Mouse (Mus musculus) hindbrain, embryonic 13.5 days (tissue): ENCODE measurements around the gene Gm28635. TPM values are rescaled to one million over a fixed set of nuclear protein-coding genes. Genes with fewer than 3 reads are reported as not detected.

ENCODE experiments used
- ATAC-seq: fragments of 200-750 bp; cut with Nextera tagmentation; 2 replicates; pipeline ENCODE4 v1.8.0; 2017; ENCODE audit warnings: moderate TSS enrichment; ENCODE audit not compliant: low FRiP score
- H3K27ac ChIP-seq: fragments of 300-500 bp; sonication (generic); 2 replicates; pipeline ENCODE4 v1.5.1; 2015; ENCODE audit warnings: inconsistent platforms, mild to moderate bottlenecking, moderate library complexity
- H3K27me3 ChIP-seq: fragments of 300-500 bp; sonication (generic); 2 replicates; pipeline ENCODE4 v1.6.1; 2015; ENCODE audit warnings: mild to moderate bottlenecking, inconsistent platforms
- H3K36me3 ChIP-seq: fragments of 300-500 bp; sonication (generic); 2 replicates; pipeline ENCODE4 v1.6.1; 2015; ENCODE audit warnings: mild to moderate bottlenecking, inconsistent platforms
- H3K4me1 ChIP-seq: fragments of 300-500 bp; sonication (generic); replicated peaks from 2 replicates; pipeline ENCODE4 v1.6.1; 2015; ENCODE audit warnings: inconsistent platforms
- H3K4me2 ChIP-seq: fragments of 300-500 bp; sonication (generic); 2 replicates; pipeline ENCODE4 v1.6.1; 2015; ENCODE audit warnings: inconsistent platforms, mild to moderate bottlenecking, moderate library complexity
- H3K4me3 ChIP-seq: fragments of 300-500 bp; sonication (generic); 2 replicates; pipeline ENCODE4 v1.5.1; 2015; ENCODE audit warnings: mild to moderate bottlenecking, inconsistent platforms
- H3K9ac ChIP-seq: fragments of 300-500 bp; sonication (generic); 2 replicates; pipeline ENCODE4 v1.6.1; 2015; ENCODE audit warnings: mild to moderate bottlenecking, inconsistent platforms
- H3K9me3 ChIP-seq: fragments of 300-500 bp; sonication (generic); 2 replicates; pipeline ENCODE4 v1.6.1; 2016; ENCODE audit warnings: inconsistent platforms
- WGBS: fragments of 180-500 bp; shearing (Covaris S2); methylation state at CpG from one replicate; pipeline ENCODE4 v1.1.7; 2015; 5-methylcytosine and 5-hydroxymethylcytosine counted together
- polyA plus RNA-seq: library from polyadenylated mRNA; unstranded; fragments of >200 nt; fragmentation: Nextera tagmentation; extraction: Ambion mirVana; gene quantifications from 2 replicates; pipeline ENCODE4 v1.2.1, GENCODE M21; 2015

Gm28635 gene
- polyA plus RNA-seq, 1 experiment from 2014 or later = not detected

DNA sequence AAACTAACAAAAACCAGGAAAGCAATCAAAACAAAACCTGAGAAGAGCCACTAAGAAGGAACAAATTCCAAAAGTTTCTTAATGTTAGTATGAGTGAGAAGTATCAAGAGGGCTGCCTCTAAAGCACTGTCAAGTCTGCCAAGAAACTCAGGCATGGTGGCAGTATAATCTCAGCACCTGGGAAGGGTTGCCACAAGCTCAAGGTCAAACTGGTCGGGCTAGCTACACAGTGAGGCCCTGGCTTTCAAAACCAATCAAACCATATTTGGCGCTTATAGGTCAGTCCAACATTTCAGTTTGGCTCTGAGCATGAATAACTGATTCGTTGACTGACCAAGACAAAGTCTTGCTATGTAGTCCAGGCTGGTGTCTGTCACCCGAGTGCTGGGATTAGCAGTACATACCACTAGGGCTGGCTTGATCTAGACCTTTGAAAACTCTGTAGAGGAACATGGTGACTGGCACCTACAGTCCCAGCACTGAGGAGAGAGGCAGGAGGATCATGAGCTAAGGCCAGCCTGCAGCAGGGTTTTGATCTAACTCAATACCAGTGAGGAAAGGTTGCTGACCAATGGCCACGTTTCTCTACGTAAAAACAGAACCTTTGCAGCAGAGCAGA is 78.5 kb downstream of the Gm28635 start:
- Histone ChIP-seq H3K4me3 (no peak overlapping the region), H3K36me3 (peaks cover 53% of the 10 kb centered on the region), H3K9ac (no peak overlapping the region), H3K27me3 (no peaks in the 10 kb centered on the region), H3K27ac (no peak overlapping the region), H3K4me2 (no peak overlapping the region), H3K4me1 (no peaks in the 10 kb centered on the region), H3K9me3 (no peaks in the 10 kb centered on the region)
- 96% methylated on average over 6 of the region's 6 CpGs for WGBS
- ATAC-seq = no peak

- no peaks in the 10 kb centered on the region for H3K4me1 ChIP-seq
- 94% methylated on average over 1 of the region's 1 CpGs for WGBS
- no peak overlapping the region for H3K4me3 ChIP-seq
- H3K9me3 ChIP-seq = no peaks in the 10 kb centered on the region
- H3K4me2 ChIP-seq = no peak overlapping the region
- H3K27ac ChIP-seq = no peak overlapping the region
- H3K27me3 ChIP-seq = no peaks in the 10 kb centered on the region
- H3K36me3 ChIP-seq = peaks cover 37% of the 10 kb centered on the region
- ATAC-seq = no peak
- H3K9ac ChIP-seq = no peak overlapping the region
Measured at GRCm38 (mm10) chr2:84597123-84597522, 80.7 kb downstream of the Gm28635 start.

GRCm38 (mm10) chr2:84592801-84593200 is 85.0 kb downstream of the Gm28635 start:
- Histone ChIP-seq H3K36me3 (peaks cover 23% of the 10 kb centered on the region), H3K4me2 (no peak overlapping the region), H3K4me3 (no peak overlapping the region), H3K9me3 (no peaks in the 10 kb centered on the region), H3K9ac (no peak overlapping the region), H3K27ac (no peak overlapping the region), H3K27me3 (no peaks in the 10 kb centered on the region), H3K4me1 (no peaks in the 10 kb centered on the region)
- 94% methylated on average over 8 of the region's 8 CpGs for WGBS
- ATAC-seq = no peak

DNA sequence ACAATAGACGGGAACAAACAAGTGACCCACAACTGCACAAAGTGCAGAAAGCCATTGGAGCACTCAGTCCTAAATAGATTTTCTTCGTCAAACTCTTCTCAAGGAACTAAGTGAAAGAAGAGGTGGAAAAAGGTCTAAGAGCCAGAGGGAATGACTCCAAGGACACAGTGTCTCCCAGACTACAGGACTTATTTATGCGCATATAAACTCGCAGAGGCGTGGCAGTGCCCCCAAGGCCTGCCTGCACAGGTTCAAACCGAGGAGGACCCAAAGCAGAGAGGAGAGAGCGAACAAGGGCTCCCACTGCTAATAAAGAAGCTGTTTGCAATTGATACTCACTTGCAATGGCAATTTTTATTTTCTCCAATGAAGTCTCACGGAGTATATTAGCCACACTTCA is 92.1 kb downstream of the Gm28635 start:
- H3K9ac ChIP-seq = no peak overlapping the region
- ATAC-seq = no peak
- no peak overlapping the region for H3K27ac ChIP-seq
- H3K4me3 ChIP-seq = no peak overlapping the region
- H3K36me3 ChIP-seq = peaks cover 8% of the 10 kb centered on the region
- H3K4me1 ChIP-seq = no peaks in the 10 kb centered on the region
- 79% methylated on average over 8 of the region's 8 CpGs for WGBS
- no peak overlapping the region for H3K4me2 ChIP-seq
- H3K9me3 ChIP-seq = no peaks in the 10 kb centered on the region
- H3K27me3 ChIP-seq = no peaks in the 10 kb centered on the region

- Histone ChIP-seq H3K4me1 (no peaks in the 10 kb centered on the region), H3K4me2 (no peak overlapping the region), H3K27me3 (no peaks in the 10 kb centered on the region), H3K36me3 (peaks cover 11% of the 10 kb centered on the region), H3K4me3 (no peak overlapping the region), H3K9me3 (0 out of 2 replicates have a peak, but pooled peaks cover 8% of the 10 kb centered on the region), H3K27ac (no peak overlapping the region), H3K9ac (no peak overlapping the region)
- ATAC-seq = no peak
- WGBS = 89% methylated on average over 5 of the region's 5 CpGs
Measured at GRCm38 (mm10) chr2:84582286-84582685, 95.6 kb downstream of the Gm28635 start.

GRCm38 (mm10) chr2:84581208-84581607 is 96.6 kb downstream of the Gm28635 start:
- peaks cover 14% of the 10 kb centered on the region for H3K36me3 ChIP-seq
- H3K4me2 ChIP-seq = no peak overlapping the region
- H3K27ac ChIP-seq = no peak overlapping the region
- H3K4me3 ChIP-seq = no peak overlapping the region
- H3K9me3 ChIP-seq = 0 out of 2 replicates have a peak, but pooled peaks cover 8% of the 10 kb centered on the region
- ATAC-seq = no peak
- no peak overlapping the region for H3K9ac ChIP-seq
- H3K4me1 ChIP-seq = no peaks in the 10 kb centered on the region
- WGBS = 93% methylated on average over 2 of the region's 3 CpGs
- no peaks in the 10 kb centered on the region for H3K27me3 ChIP-seq

DNA sequence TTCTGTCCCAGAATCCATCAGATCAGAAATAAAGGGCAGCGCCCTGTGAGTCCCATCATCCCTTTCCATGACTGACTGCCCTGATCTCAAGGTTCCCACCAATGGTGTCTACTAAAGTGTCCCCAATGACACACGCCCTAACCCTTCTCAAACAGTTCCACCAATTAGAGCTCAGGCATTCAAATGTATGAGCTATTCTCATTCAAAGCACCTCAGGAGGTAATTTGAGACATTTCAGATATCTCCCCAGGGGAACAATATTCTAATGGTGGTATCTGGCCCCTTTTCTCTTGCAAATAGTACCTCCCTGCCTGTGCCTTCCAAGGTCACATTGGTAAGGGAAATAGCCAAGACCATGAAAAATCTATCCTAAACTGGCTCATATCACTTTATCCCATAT is 98.5 kb downstream of the Gm28635 start:
- no peak for ATAC-seq

DNA sequence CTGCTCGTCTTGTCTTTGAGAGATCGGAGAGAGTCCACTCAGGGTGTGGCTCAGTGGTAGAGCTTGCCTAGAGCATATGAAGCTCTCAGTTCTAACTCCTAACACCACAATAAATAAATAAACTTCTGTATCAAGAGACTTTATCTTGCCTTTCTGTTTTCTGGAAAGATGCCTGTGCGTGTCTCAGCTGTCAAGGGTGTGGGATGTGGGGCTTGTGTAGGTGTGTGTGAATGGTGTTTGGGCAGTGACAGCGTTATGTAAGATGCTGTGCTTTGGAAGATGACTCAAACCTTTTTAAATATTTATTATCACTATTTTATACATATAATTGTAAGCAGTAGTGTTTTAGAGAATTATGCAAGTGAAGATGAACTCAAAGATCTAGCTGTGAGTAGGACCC is 103.7 kb downstream of the Gm28635 start:
- Histone ChIP-seq H3K4me3 (no peak overlapping the region), H3K4me1 (no peaks in the 10 kb centered on the region), H3K27me3 (no peaks in the 10 kb centered on the region), H3K9ac (no peak overlapping the region), H3K27ac (no peak overlapping the region), H3K9me3 (0 out of 2 replicates have a peak, but pooled peaks cover 6% of the 10 kb centered on the region), H3K4me2 (no peak overlapping the region), H3K36me3 (peaks cover 10% of the 10 kb centered on the region)
- no peak for ATAC-seq
- WGBS = 96% methylated on average over 4 of the region's 4 CpGs

More for the DNA sequence above, 98.5 kb downstream of the Gm28635 start:
- no peaks in the 10 kb centered on the region for H3K4me1 ChIP-seq
- H3K4me3 ChIP-seq = no peak overlapping the region
- H3K27ac ChIP-seq = no peak overlapping the region
- no peak overlapping the region for H3K4me2 ChIP-seq
- 92% methylated on average over 2 of the region's 2 CpGs for WGBS
- no peaks in the 10 kb centered on the region for H3K27me3 ChIP-seq
- H3K9ac ChIP-seq = no peak overlapping the region
- peaks cover 14% of the 10 kb centered on the region for H3K36me3 ChIP-seq
- H3K9me3 ChIP-seq = 0 out of 2 replicates have a peak, but pooled peaks cover 8% of the 10 kb centered on the region

- no peaks in the 10 kb centered on the region for H3K36me3 ChIP-seq
Measured at GRCm38 (mm10) chr2:84556888-84557514, 120.8 kb downstream of the Gm28635 start.

More at GRCm38 (mm10) chr2:84556888-84557514, 120.8 kb downstream of the Gm28635 start:
- Histone ChIP-seq H3K4me3 (no peak overlapping the region), H3K4me2 (peak overlapping the region; percentile 37), H3K4me1 (0 out of 2 replicates have a peak, but pooled peaks cover 3% of the 10 kb centered on the region), H3K27me3 (no peaks in the 10 kb centered on the region), H3K27ac (no peak overlapping the region), H3K9me3 (no peaks in the 10 kb centered on the region), H3K9ac (no peak overlapping the region)
- no peak for ATAC-seq
- WGBS = 46% methylated on average over 10 of the region's 10 CpGs

Other genes with a start within 250 kb of the Gm28635 start
- gene Tfpi, start 201.3 kb downstream of the Gm28635 start, polyA plus RNA-seq = 19.7 and 22.1 TPM in 2 replicates
- gene Ctnnd1, start 27.3 kb downstream of the Gm28635 start, polyA plus RNA-seq = 38.6 and 39.2 TPM in 2 replicates
- 0.28 and 0.29 TPM in 2 replicates for gene Btbd18, start 19.0 kb downstream of the Gm28635 start, polyA plus RNA-seq
- gene Selenoh, start 7.3 kb downstream of the Gm28635 start, polyA plus RNA-seq = 217 and 222 TPM in 2 replicates
- gene Med19, start 361 bp upstream of the Gm28635 start, polyA plus RNA-seq = 52.1 and 53.5 TPM in 2 replicates
- 256 and 260 TPM in 2 replicates for gene Tmx2, start 1.1 kb upstream of the Gm28635 start, polyA plus RNA-seq
- gene Zdhhc5, start 37.1 kb upstream of the Gm28635 start, polyA plus RNA-seq = 17.2 and 18.5 TPM in 2 replicates
- 26.7 and 28.6 TPM in 2 replicates for gene Clp1, start 49.3 kb upstream of the Gm28635 start, polyA plus RNA-seq
- gene Ypel4, start 56.0 kb upstream of the Gm28635 start, polyA plus RNA-seq = 22.2 and 25.4 TPM in 2 replicates
- gene Gm19426, start 65.6 kb upstream of the Gm28635 start, polyA plus RNA-seq = 5.2 and 7.0 TPM in 2 replicates
- gene Serping1, start 97.4 kb upstream of the Gm28635 start, polyA plus RNA-seq = 34.6 and 39.4 TPM in 2 replicates
- 16.8 and 17.6 TPM in 2 replicates for gene Ube2l6, start 120.8 kb upstream of the Gm28635 start, polyA plus RNA-seq
- not detected in 2 replicates for gene Smtnl1, start 144.6 kb upstream of the Gm28635 start, polyA plus RNA-seq
- 59.2 and 61.9 TPM in 2 replicates for gene Timm10, start 149.0 kb upstream of the Gm28635 start, polyA plus RNA-seq
- 2.5 and 3.3 TPM in 2 replicates for gene Slc43a1, start 160.8 kb upstream of the Gm28635 start, polyA plus RNA-seq
- 2.0 and 3.1 TPM in 2 replicates for gene Rtn4rl2, start 208.7 kb upstream of the Gm28635 start, polyA plus RNA-seq